Mouse (Mus musculus) heart, adult 2 months (tissue): ENCODE data around the gene Zc3hav1l.

Experiments
- CTCF ChIP-seq: fragments of 200-600 bp; IDR thresholded peaks from 2 replicates; pipeline ENCODE4 v1.8.1; 2022; ENCODE audit warnings: antibody characterized with exemption, mild to moderate bottlenecking, moderate library complexity
- POLR2A ChIP-seq: fragments of 200-500 bp; IDR thresholded peaks from 2 replicates; pipeline ENCODE4 v1.6.1; 2011; ENCODE audit warnings: mild to moderate bottlenecking, low read depth, low read length, control low read depth; ENCODE audit not compliant: insufficient read depth

GRCm38 (mm10) chr6:38264466-38264865 is 34.6 kb downstream of the Zc3hav1l start:
- TF ChIP-seq CTCF = no peak
- TF ChIP-seq POLR2A = no peak
